Mouse (Mus musculus) forebrain, embryonic 11.5 days (tissue): ENCODE data around the gene Gm128. TPM values are rescaled to one million over a fixed set of nuclear protein-coding genes. Genes with fewer than 3 reads are reported as not detected.

Experiments used
- ATAC-seq: fragments of 200-750 bp; cut with Nextera tagmentation; replicated peaks from 2 replicates; pipeline ENCODE4 v1.8.0; 2017; ENCODE audit warnings: moderate TSS enrichment; ENCODE audit not compliant: low FRiP score
- DNase-seq: peaks from one replicate; pipeline ENCODE4 v3.0.0-alpha.2; 2017; ENCODE audit warnings: low spot score
- H3K27ac ChIP-seq: fragments of 300-500 bp; sonication (generic); 2 replicates; pipeline ENCODE4 v1.5.1; 2014; ENCODE audit warnings: low read depth, low read length
- H3K27me3 ChIP-seq: fragments of 300-500 bp; sonication (generic); 2 replicates; pipeline ENCODE4 v1.6.1; 2014; ENCODE audit warnings: mild to moderate bottlenecking, low read length, mixed read lengths; ENCODE audit not compliant: control insufficient read depth, insufficient read depth
- H3K36me3 ChIP-seq: fragments of 300-500 bp; sonication (generic); 2 replicates; pipeline ENCODE4 v1.6.1; 2014; ENCODE audit warnings: mild to moderate bottlenecking, low read length, moderate library complexity, mixed read lengths; ENCODE audit not compliant: control insufficient read depth, insufficient read depth
- H3K4me1 ChIP-seq: fragments of 300-500 bp; sonication (generic); replicated peaks from 2 replicates; pipeline ENCODE4 v1.6.1; 2014; ENCODE audit warnings: low read length, mixed read lengths; ENCODE audit not compliant: control insufficient read depth, insufficient read depth
- H3K4me2 ChIP-seq: fragments of 300-500 bp; sonication (generic); 2 replicates; pipeline ENCODE4 v1.6.1; 2014; ENCODE audit warnings: low read depth, mild to moderate bottlenecking, low read length, moderate library complexity, mixed read lengths; ENCODE audit not compliant: severe bottlenecking
- H3K4me3 ChIP-seq: fragments of 300-500 bp; sonication (generic); 2 replicates; pipeline ENCODE4 v1.5.1; 2014; ENCODE audit warnings: low read depth, low read length
- H3K9ac ChIP-seq: fragments of 300-500 bp; sonication (generic); 2 replicates; pipeline ENCODE4 v1.6.1; 2014; ENCODE audit warnings: low read length
- H3K9me3 ChIP-seq: fragments of 300-500 bp; sonication (generic); 2 replicates; pipeline ENCODE4 v1.6.1; 2016; ENCODE audit warnings: low read length, mixed read lengths; ENCODE audit not compliant: control insufficient read depth
- WGBS: fragments of 180-500 bp; shearing (Covaris S2); extraction: QIAGEN DNeasy Blood & Tissue Kit; methylation state at CpG from one replicate; pipeline ENCODE4 v1.1.7; 2014; 5-methylcytosine and 5-hydroxymethylcytosine counted together
- polyA plus RNA-seq: library from polyadenylated mRNA; unstranded; fragments of >200 nt; fragmentation: Nextera tagmentation; extraction: Ambion mirVana; gene quantifications from 2 replicates; pipeline ENCODE4 v1.2.1, GENCODE M21; 2014

Gene Gm128
- polyA plus RNA-seq, 1 experiment from 2014 or later, result 0.21 TPM

GRCm38 (mm10) chr3:95200562-95200961 is 40.8 kb downstream of the Gm128 start:
- no peaks in the 10 kb centered on the region for H3K9me3 ChIP-seq
- H3K4me2 ChIP-seq, result no peak overlapping the region
- no peak overlapping the region for H3K27ac ChIP-seq
- H3K27me3 ChIP-seq, result no peaks in the 10 kb centered on the region
- ATAC-seq, result no peak
- 75% methylated on average over 2 of the region's 2 CpGs for WGBS
- H3K36me3 ChIP-seq, result peaks cover 16% of the 10 kb centered on the region; the same call in 1 of the 2 replicates
- H3K9ac ChIP-seq, result no peak overlapping the region
- H3K4me3 ChIP-seq, result no peak overlapping the region
- H3K4me1 ChIP-seq, result no peaks in the 10 kb centered on the region
- no peak for DNase-seq

DNA sequence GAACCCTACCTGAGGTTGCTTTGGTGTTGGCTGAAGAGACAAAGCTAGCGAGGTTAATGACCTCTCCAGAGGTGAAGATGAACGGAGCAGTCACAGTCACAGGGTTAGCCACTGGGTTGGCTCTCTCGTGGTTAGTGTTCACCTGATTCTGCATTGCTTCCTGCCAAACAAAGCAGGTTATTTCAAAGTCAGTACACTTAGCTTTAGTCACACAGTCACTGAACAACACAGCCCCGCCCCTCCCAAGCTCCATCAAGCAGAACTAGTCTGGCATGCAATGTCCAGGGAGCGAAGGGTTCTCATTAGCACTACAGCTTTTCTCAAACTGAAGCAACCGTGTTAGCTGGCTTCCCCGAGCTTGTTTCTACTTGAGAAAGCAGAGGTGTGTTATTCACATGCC is 41.3 kb downstream of the Gm128 start:
- H3K4me1 ChIP-seq, result no peaks in the 10 kb centered on the region
- H3K27me3 ChIP-seq, result no peaks in the 10 kb centered on the region
- H3K9ac ChIP-seq, result no peak overlapping the region
- no peak overlapping the region for H3K4me3 ChIP-seq
- no peaks in the 10 kb centered on the region for H3K9me3 ChIP-seq
- WGBS, result 83% methylated on average over 7 of the region's 7 CpGs
- ATAC-seq, result no peak
- no peak for DNase-seq
- H3K27ac ChIP-seq, result no peak overlapping the region
- no peak overlapping the region for H3K4me2 ChIP-seq
- H3K36me3 ChIP-seq, result peaks cover 16% of the 10 kb centered on the region; the same call in 1 of the 2 replicates

- no peak overlapping the region for H3K9ac ChIP-seq
- no peak for DNase-seq
- no peaks in the 10 kb centered on the region for H3K27me3 ChIP-seq
- H3K4me2 ChIP-seq, result no peak overlapping the region
- H3K4me1 ChIP-seq, result no peaks in the 10 kb centered on the region
- peaks cover 14% of the 10 kb centered on the region; the same call in 1 of the 2 replicates for H3K36me3 ChIP-seq
- WGBS, result 89% methylated on average over 1 of the region's 1 CpGs
- H3K4me3 ChIP-seq, result no peak overlapping the region
- H3K27ac ChIP-seq, result no peak overlapping the region
- H3K9me3 ChIP-seq, result no peaks in the 10 kb centered on the region
- ATAC-seq, result no peak
Observed at GRCm38 (mm10) chr3:95199101-95199500, 42.3 kb downstream of the Gm128 start.

- Histone ChIP-seq H3K27me3 (no peaks in the 10 kb centered on the region), H3K36me3 (peaks cover 11% of the 10 kb centered on the region; the same call in 1 of the 2 replicates), H3K4me2 (no peak overlapping the region), H3K9me3 (no peaks in the 10 kb centered on the region), H3K9ac (no peak overlapping the region), H3K4me1 (no peaks in the 10 kb centered on the region), H3K27ac (no peak overlapping the region), H3K4me3 (no peak overlapping the region)
- 91% methylated on average over 2 of the region's 2 CpGs for WGBS
- DNase-seq (no peak), ATAC-seq (no peak)
Observed at GRCm38 (mm10) chr3:95195772-95196171, 45.6 kb downstream of the Gm128 start.

GRCm38 (mm10) chr3:95194721-95195135 is 46.7 kb downstream of the Gm128 start:
- H3K36me3 ChIP-seq, result peaks cover 11% of the 10 kb centered on the region; the same call in 1 of the 2 replicates
- DNase-seq, result no peak
- H3K27ac ChIP-seq, result no peak overlapping the region
- 85% methylated on average over 6 of the region's 6 CpGs for WGBS
- ATAC-seq, result no peak
- no peak overlapping the region for H3K9ac ChIP-seq
- H3K9me3 ChIP-seq, result no peaks in the 10 kb centered on the region
- no peaks in the 10 kb centered on the region for H3K27me3 ChIP-seq
- H3K4me3 ChIP-seq, result no peak overlapping the region
- H3K4me1 ChIP-seq, result no peaks in the 10 kb centered on the region
- no peak overlapping the region for H3K4me2 ChIP-seq

Other genes with a start within 250 kb of the Gm128 start
- 43.1 and 44.2 TPM in 2 replicates for gene Zfp687, start 226.2 kb downstream of the Gm128 start, polyA plus RNA-seq
- gene Psmd4, start 199.0 kb downstream of the Gm128 start, polyA plus RNA-seq, result 312 and 325 TPM in 2 replicates
- 13.4 and 13.7 TPM in 2 replicates for gene Pip5k1a, start 134.7 kb downstream of the Gm128 start, polyA plus RNA-seq
- gene Vps72, start 130.6 kb downstream of the Gm128 start, polyA plus RNA-seq, result 249 and 274 TPM in 2 replicates
- gene Tmod4, start 117.1 kb downstream of the Gm128 start, polyA plus RNA-seq, result 0.37 and 0.75 TPM in 2 replicates
- 77.4 and 88.0 TPM in 2 replicates for gene Scnm1, start 107.6 kb downstream of the Gm128 start, polyA plus RNA-seq
- gene Lysmd1, start 107.5 kb downstream of the Gm128 start, polyA plus RNA-seq, result 11.7 and 12.4 TPM in 2 replicates
- 1.3 and 1.9 TPM in 2 replicates for gene Tnfaip8l2, start 99.2 kb downstream of the Gm128 start, polyA plus RNA-seq
- 17.6 and 19.9 TPM in 2 replicates for gene Sema6c, start 81.1 kb downstream of the Gm128 start, polyA plus RNA-seq
- 8.9 and 10.8 TPM in 2 replicates for gene Gabpb2, start 23.7 kb downstream of the Gm128 start, polyA plus RNA-seq
- gene Cdc42se1, start 12.9 kb downstream of the Gm128 start, polyA plus RNA-seq, result 120 and 124 TPM in 2 replicates
- 75.2 and 89.8 TPM in 2 replicates for gene Mllt11, start 9.4 kb downstream of the Gm128 start, polyA plus RNA-seq
- 0.39 and 0.72 TPM in 2 replicates for gene Bnipl, start 9.6 kb upstream of the Gm128 start, polyA plus RNA-seq
- gene Mindy1, start 39.7 kb upstream of the Gm128 start, polyA plus RNA-seq, result 34.2 and 35.4 TPM in 2 replicates
- gene Prune1, start 40.5 kb upstream of the Gm128 start, polyA plus RNA-seq, result 26.4 and 28.5 TPM in 2 replicates
- gene Anxa9, start 65.6 kb upstream of the Gm128 start, polyA plus RNA-seq, result 1.3 and 1.5 TPM in 2 replicates
- 111 and 122 TPM in 2 replicates for gene Cers2, start 73.2 kb upstream of the Gm128 start, polyA plus RNA-seq
- 74.9 and 76.7 TPM in 2 replicates for gene Setdb1, start 115.6 kb upstream of the Gm128 start, polyA plus RNA-seq
- gene 4930558C23Rik, start 161.2 kb upstream of the Gm128 start, polyA plus RNA-seq, result not detected in 2 replicates
- gene Arnt, start 192.8 kb upstream of the Gm128 start, polyA plus RNA-seq, result 26.7 and 27.8 TPM in 2 replicates